Mouse (Mus musculus) CH12.LX (cell line): ENCODE measurements around the gene 1700025F22Rik. TPM values are rescaled to one million over a fixed set of nuclear protein-coding genes. Genes with fewer than 3 reads are reported as not detected.
"Not testable (repeated sequence)": the region's sequence is repeated elsewhere in the genome, so short reads cannot be mapped to it uniquely, and the experiment has no call there.

Experiments used
- DNase-seq: peaks from one replicate; pipeline ENCODE4 v3.0.0-alpha.2; 2013; ENCODE audit errors: extremely low read depth
- H3K27ac ChIP-seq: 2 replicates; pipeline ENCODE4 v1.5.1; 2012; ENCODE audit warnings: low read depth, mild to moderate bottlenecking, control low read depth, moderate library complexity; ENCODE audit not compliant: insufficient read depth
- H3K27me3 ChIP-seq: replicated peaks from 2 replicates; pipeline ENCODE3; 2012; ENCODE audit warnings: inconsistent platforms
- H3K36me3 ChIP-seq, 2 experiments: replicated peaks in 1 of 2; 2 replicates each; pipeline versions ENCODE3 to v1.6.1; 2012; ENCODE audit warnings: inconsistent platforms in 1 of 2, low read length in 1 of 2, mild to moderate bottlenecking in 1 of 2, mixed read lengths in 1 of 2, moderate library complexity in 1 of 2; ENCODE audit not compliant: control insufficient read depth in 1 of 2, insufficient read depth in 1 of 2
- H3K4me1 ChIP-seq, 2 experiments: 2 replicates each; pipeline ENCODE4 v1.6.1; 2012; ENCODE audit warnings: inconsistent platforms in 1 of 2, moderate library complexity in 1 of 2; ENCODE audit not compliant: insufficient read depth in 2 of 2, control insufficient read depth in 1 of 2
- H3K4me2 ChIP-seq: 2 replicates; pipeline ENCODE4 v1.6.1; 2012; ENCODE audit warnings: low read depth, mild to moderate bottlenecking, control low read depth; ENCODE audit not compliant: poor library complexity, insufficient read depth, severe bottlenecking
- H3K4me3 ChIP-seq, 3 experiments: fragments of 150-350 bp in 1 of 3; sonication (generic) in 1 of 3; replicated peaks in 1 of 3; 2 replicates each; pipeline versions ENCODE3 to v1.5.1; 2011 to 2012; ENCODE audit warnings: low read depth in 2 of 3, low read length in 2 of 3, mild to moderate bottlenecking in 2 of 3, moderate library complexity in 2 of 3, control low read depth in 1 of 3, improper control_type of control experiment in 1 of 3, inconsistent platforms in 1 of 3, mixed read lengths in 1 of 3; ENCODE audit not compliant: poor library complexity in 1 of 3
- H3K79me2 ChIP-seq: replicated peaks from 2 replicates; pipeline ENCODE4 v1.6.1; 2012; ENCODE audit warnings: mild to moderate bottlenecking, moderate library complexity; ENCODE audit not compliant: control insufficient read depth, poor library complexity, insufficient read depth, severe bottlenecking; ENCODE audit errors: extremely low read depth
- H3K9ac ChIP-seq: 2 replicates; pipeline ENCODE4 v1.6.1; 2012; ENCODE audit warnings: low read depth, mild to moderate bottlenecking, control low read depth, moderate library complexity; ENCODE audit not compliant: insufficient read depth
- H3K9me3 ChIP-seq: replicated peaks from 2 replicates; pipeline ENCODE3; 2012; ENCODE audit warnings: low read length, inconsistent platforms, mixed read lengths
- BHLHE40 ChIP-seq: IDR thresholded peaks from 2 replicates; pipeline ENCODE4 v1.6.1; 2011; ENCODE audit warnings: mild to moderate bottlenecking, low read depth, low read length, improper control_type of control experiment
- CHD2 ChIP-seq: IDR thresholded peaks from 2 replicates; pipeline ENCODE4 v1.6.1; 2011; ENCODE audit warnings: low read length, improper control_type of control experiment
- ETS1 ChIP-seq: conservative IDR thresholded peaks from 2 replicates; pipeline ENCODE4 v1.6.1; 2012; ENCODE audit warnings: low read depth, mild to moderate bottlenecking, inconsistent platforms, low read length, improper control_type of control experiment, moderate library complexity
- HCFC1 ChIP-seq: IDR thresholded peaks from 2 replicates; pipeline ENCODE4 v1.6.1; 2012; ENCODE audit warnings: low read depth, mild to moderate bottlenecking, inconsistent platforms, low read length, improper control_type of control experiment
- MAZ ChIP-seq: IDR thresholded peaks from 2 replicates; pipeline ENCODE4 v1.6.1; 2012; ENCODE audit warnings: low read depth, mild to moderate bottlenecking, inconsistent platforms, low read length, improper control_type of control experiment, moderate library complexity
- NRF1 ChIP-seq: IDR thresholded peaks from 2 replicates; pipeline ENCODE4 v1.6.1; 2014; ENCODE audit warnings: low read depth, mild to moderate bottlenecking, inconsistent platforms, low read length, improper control_type of control experiment, moderate library complexity
- PAX5 ChIP-seq: IDR thresholded peaks from 2 replicates; pipeline ENCODE4 v1.6.1; 2012; ENCODE audit warnings: low read length, inconsistent platforms, mixed read lengths
- POLR2AphosphoS2 ChIP-seq: IDR thresholded peaks from 2 replicates; pipeline ENCODE4 v1.6.1; 2011; ENCODE audit warnings: low read depth, low read length, improper control_type of control experiment
- USF1 ChIP-seq: IDR thresholded peaks from 2 replicates; pipeline ENCODE4 v1.6.1; 2014; ENCODE audit warnings: low read depth, mild to moderate bottlenecking, inconsistent platforms, low read length, improper control_type of control experiment
- USF2 ChIP-seq: conservative IDR thresholded peaks from 2 replicates; pipeline ENCODE4 v1.6.1; 2011; ENCODE audit warnings: low read depth, low read length, improper control_type of control experiment
- ZNF384 ChIP-seq: IDR thresholded peaks from 2 replicates; pipeline ENCODE4 v1.6.1; 2012; ENCODE audit warnings: low read depth, low read length, improper control_type of control experiment, inconsistent platforms
- dilution Hi-C: fragments of 300-500 bp; cut with MboI; formaldehyde crosslinking; loops from 2 replicates; pipeline ENCODE4 v1.14.3; 2020; ENCODE audit warnings: low sequenced_read_pairs; ENCODE audit not compliant: extremely low pct_unique_long_range_greater_than_20kb, extremely low pct_ligation_motif_present
- in situ Hi-C: fragments of 300-500 bp; cut with MboI; formaldehyde crosslinking; loops from 3 replicates; pipeline ENCODE4 v1.14.3; 2019; ENCODE audit warnings: low sequenced_read_pairs, low pct_ligation_motif_present, low pct_unique_long_range_greater_than_20kb, mixed read lengths
- polyA plus RNA-seq: library from polyadenylated mRNA; unstranded; fragments of >175 nt; gene quantifications from 2 replicates; pipeline ENCODE4 v1.2.1, GENCODE M21; 2012; ENCODE audit warnings: low read depth; ENCODE audit not compliant: insufficient read length
- total RNA-seq, 2 experiments: library from RNA; depleted of rRNA; stranded (reverse); fragments of 300-350 nt in 1 of 2; fragments of >200 nt in 1 of 2; gene quantifications; 2 replicates each; pipeline ENCODE4 v1.2.3; 2012 to 2014

Gene 1700025F22Rik
- total and polyA plus RNA-seq, 3 experiments, result not detected

DNA sequence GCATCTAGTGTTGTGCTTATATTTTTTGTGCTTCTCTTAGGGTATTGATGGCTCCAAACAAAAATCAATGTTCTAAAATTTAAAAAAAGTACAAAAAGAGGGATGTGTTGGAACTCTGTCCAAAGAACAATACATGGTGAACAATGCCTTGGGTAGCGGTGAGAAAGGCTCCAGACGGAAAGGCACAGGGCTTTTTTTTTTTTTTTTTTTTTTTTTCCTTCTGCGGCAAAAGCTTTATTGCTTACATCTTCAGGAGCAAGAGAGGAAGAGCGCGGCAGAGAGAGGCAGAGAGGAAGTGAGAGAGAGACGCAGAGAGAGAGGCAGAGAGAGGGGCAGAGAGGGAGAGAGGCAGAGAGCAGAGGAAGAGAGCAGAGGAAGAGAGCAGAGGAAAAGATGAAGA lies 7.2 kb downstream of the 1700025F22Rik start:
- H3K79me2 ChIP-seq, H3K27me3 ChIP-seq, H3K4me3 ChIP-seq, H3K36me3 ChIP-seq, dilution Hi-C loops, DNase-seq, H3K9ac ChIP-seq, H3K4me1 ChIP-seq, H3K27ac ChIP-seq, H3K9me3 ChIP-seq, H3K4me2 ChIP-seq, in situ Hi-C loops: not testable (repeated sequence)
- TF ChIP-seq ZNF384, result peak; percentile 79

DNA sequence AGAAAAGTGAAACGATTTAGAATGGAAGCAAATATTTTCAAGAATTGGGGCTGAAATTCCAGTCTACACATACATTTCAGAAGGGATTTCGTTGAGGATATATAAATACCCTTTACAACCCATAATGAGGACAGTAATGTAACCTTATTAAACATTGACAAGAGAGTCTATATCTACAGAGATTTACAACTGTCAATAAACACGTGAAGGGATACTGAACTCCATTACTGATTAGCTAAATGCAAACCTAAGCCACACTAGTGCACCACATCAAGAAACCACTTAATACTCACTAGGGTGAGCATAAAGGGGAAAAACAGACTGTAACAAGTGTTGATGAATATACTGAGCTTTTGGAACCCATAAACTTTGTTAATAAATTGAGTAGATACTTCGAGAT lies 29.8 kb downstream of the 1700025F22Rik start:
- Histone ChIP-seq H3K4me1 (peaks cover 0 to 3% of the 10 kb centered on the region in 2 experiments; a peak in 1 of 4 replicates), H3K4me3 (no peak overlapping the region), H3K36me3 (no peaks in the 10 kb centered on the region), H3K27me3 (no peaks in the 10 kb centered on the region), H3K27ac (no peak overlapping the region), H3K9me3 (no peaks in the 10 kb centered on the region), H3K4me2 (no peak overlapping the region), H3K79me2 (no peaks in the 10 kb centered on the region), H3K9ac (no peak overlapping the region)
- in situ Hi-C loops (no loop called here), dilution Hi-C loops (no loop called here)
- no peak for TF ChIP-seq USF2
- TF ChIP-seq HCFC1, result no peak
- TF ChIP-seq ETS1, result no peak
- no peak for TF ChIP-seq PAX5
- DNase-seq, result no peak

DNA sequence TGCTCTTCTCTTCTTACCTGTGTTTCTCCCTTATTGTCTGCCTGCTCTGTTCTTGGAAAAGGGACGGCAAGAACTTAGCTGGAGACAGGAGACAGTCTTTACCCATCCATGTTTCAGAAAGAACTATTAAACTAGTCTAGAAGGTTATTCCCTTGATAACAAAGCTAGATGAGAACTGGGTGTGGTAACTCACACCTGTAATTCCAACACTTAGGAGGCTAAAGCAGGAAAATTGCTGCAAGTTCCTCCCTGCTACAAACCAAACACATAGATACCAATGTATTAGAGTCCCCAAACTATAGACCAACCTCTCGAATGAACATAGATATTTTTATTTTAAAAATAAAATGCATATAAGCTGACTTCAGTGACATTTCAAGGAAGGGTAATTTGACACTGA lies 30.3 kb downstream of the 1700025F22Rik start:
- dilution Hi-C loops (no loop called here), in situ Hi-C loops (no loop called here)
- H3K4me3 ChIP-seq, result no peak overlapping the region
- TF ChIP-seq USF1, result no peak
- TF ChIP-seq MAZ, result no peak
- TF ChIP-seq POLR2AphosphoS2, result no peak
- TF ChIP-seq CHD2, result no peak
- no peak for TF ChIP-seq BHLHE40
- no peak for TF ChIP-seq NRF1
- H3K27me3 ChIP-seq, result no peaks in the 10 kb centered on the region
- H3K27ac ChIP-seq, result no peak overlapping the region
- DNase-seq, result no peak
- no peaks in the 10 kb centered on the region for H3K79me2 ChIP-seq
- H3K9ac ChIP-seq, result no peak overlapping the region
- H3K36me3 ChIP-seq, result no peaks in the 10 kb centered on the region
- no peak overlapping the region for H3K4me2 ChIP-seq
- H3K9me3 ChIP-seq, result no peaks in the 10 kb centered on the region
- H3K4me1 ChIP-seq, result peaks cover 0 to 3% of the 10 kb centered on the region in 2 experiments; a peak in 1 of 4 replicates

DNA sequence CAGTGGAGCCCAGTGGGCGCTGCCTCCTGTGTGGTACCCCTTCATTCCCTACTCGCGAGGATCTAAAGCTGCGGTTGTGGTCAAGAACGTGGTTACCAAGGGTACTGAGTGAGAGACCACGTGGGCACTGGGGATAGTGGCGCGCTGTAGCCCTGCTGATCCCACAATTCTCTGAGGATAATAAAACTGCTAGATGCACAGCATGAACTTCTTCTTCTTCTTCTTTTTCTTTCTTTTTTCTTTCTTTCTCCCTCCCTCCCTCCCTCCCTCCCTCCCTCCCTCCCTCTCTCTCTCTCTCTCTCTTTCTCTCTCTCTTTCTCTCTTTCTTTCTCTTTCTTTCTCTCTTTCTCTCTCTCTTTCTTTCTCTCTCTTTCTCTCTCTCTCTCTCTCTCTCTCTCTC lies 34.3 kb downstream of the 1700025F22Rik start, which contains the start of gene 1700017D01Rik:
Gene 1700017D01Rik (minus strand): TSS at position 101 of the 400 bp plus-strand sequence.
- H3K27me3 ChIP-seq, H3K79me2 ChIP-seq, dilution Hi-C loops, H3K4me1 ChIP-seq, H3K27ac ChIP-seq, DNase-seq, H3K9ac ChIP-seq, in situ Hi-C loops, H3K4me3 ChIP-seq, H3K9me3 ChIP-seq, H3K4me2 ChIP-seq, H3K36me3 ChIP-seq: not testable (repeated sequence)
